ENCODE assay signal across 19 mouse cellular contexts in the genomic region with DNA sequence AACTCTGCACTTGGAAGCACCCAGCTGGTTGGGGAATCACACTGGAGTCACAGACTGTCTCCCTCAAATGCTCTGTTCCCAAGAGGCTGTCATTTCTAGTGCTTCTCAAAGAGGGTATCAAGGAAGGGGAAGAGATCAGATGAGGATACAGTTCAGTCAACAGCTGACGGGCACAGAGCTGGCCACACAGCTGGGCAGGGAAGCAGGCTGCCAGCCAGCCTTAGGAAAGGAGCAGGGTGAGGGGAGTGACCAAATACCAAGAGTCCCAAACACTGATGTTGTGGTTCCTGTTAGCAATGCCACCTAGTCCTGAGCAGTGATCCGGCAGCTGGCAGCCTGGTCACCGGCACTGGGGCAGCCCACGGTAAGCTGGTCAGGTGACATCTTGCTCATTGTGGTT. TPM values are rescaled to one million over a fixed set of nuclear protein-coding genes. Genes with fewer than 3 reads are reported as not detected.
"Had no signal": no experiment of that assay in that cellular context is flagged by ENCODE, and none has a peak within 500 bp of the region (broad histone marks: within the 10 kb centered on the region; RNA-seq: fewer than 3 reads in every experiment).

No protein-coding gene starts in this region.

- H3K4me3 ChIP-seq: neural tube, embryonic 13.5 days; neural tube, embryonic 15.5 days; stomach, embryonic 15.5 days had no signal

- DNase-seq: retina, postnatal 1 day; right cerebral cortex, adult 18-20 months; right cerebral cortex, postnatal 14 days; right cerebral cortex, postnatal 25 days; right cerebral cortex, postnatal 4 days; spleen, adult 18-20 months; thymus, adult 18-20 months; thymus, adult 2 months; thymus, postnatal 14 days; thymus, postnatal 25 days; thymus, postnatal 36 days; thymus, postnatal 4 days had no signal

- H3K4me1 ChIP-seq: neural tube, embryonic 15.5 days had no signal

- H3K27ac ChIP-seq: neural tube, embryonic 13.5 days; neural tube, embryonic 15.5 days; stomach, embryonic 15.5 days; stomach, postnatal 0 days had no signal

- H3K27me3 ChIP-seq: neural tube, embryonic 15.5 days; stomach, embryonic 15.5 days had no signal

- H3K4me2 ChIP-seq: neural tube, embryonic 13.5 days; neural tube, embryonic 15.5 days; stomach, embryonic 15.5 days had no signal

- H3K9ac ChIP-seq: neural tube, embryonic 13.5 days; neural tube, embryonic 15.5 days; stomach, embryonic 15.5 days had no signal

- H3K9me3 ChIP-seq: neural tube, embryonic 13.5 days; neural tube, embryonic 15.5 days; stomach, embryonic 15.5 days had no signal

- H3K36me3 ChIP-seq: neural tube, embryonic 13.5 days; neural tube, embryonic 15.5 days; stomach, embryonic 15.5 days had no signal

RNA-seq across cellular contexts. Expression of a gene that starts 4.9 kb away (rescaled TPM):
- total RNA-seq: neutrophil, adult 5-6 weeks had no signal
- polyA plus RNA-seq: neural tube, embryonic 13.5 days; neural tube, embryonic 14.5 days; stomach, embryonic 14.5 days; stomach, postnatal 0 days had no signal
